9 mouse cellular contexts compared by ENCODE assay signal in the genomic region with DNA sequence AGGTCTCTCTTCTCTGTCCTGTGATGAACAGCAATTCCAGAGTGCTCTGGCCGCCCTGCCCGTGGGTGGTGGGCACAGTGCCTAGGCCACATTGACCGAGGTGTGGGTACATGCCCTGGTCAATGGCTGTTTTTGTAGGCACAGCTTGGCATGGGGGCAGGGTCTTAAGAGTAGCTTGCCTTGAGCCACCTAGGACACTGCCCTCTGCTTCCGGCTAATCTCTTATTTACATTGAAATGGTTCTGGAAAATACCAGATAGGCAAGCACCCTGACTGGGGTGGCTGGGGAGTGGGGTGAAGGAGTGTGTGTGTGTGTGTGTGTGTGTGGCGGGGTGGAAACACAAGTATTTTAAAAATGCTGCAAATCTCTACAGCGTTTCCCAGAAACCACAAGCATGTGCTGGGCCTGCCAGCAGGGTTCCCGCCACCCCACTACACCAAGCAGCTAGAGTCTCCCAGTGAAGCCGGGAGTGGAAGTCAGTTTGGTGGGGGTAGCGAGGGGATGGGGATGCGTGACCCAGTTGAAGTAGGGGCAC. TPM values are rescaled to one million over a fixed set of nuclear protein-coding genes. Genes with fewer than 3 reads are reported as not detected.
A peak's percentile ranks its signal among the peaks of the same experiment; 100 is the strongest.
DNase-seq lines count a peak whose midpoint lies in the region; ATAC-seq and TF ChIP-seq lines count a peak whose summit lies in the region.
"Had no signal": no experiment of that assay in that cellular context is flagged by ENCODE, and none has a peak within 500 bp of the region (broad histone marks: within the 10 kb centered on the region; RNA-seq: fewer than 3 reads in every experiment).

No protein-coding gene starts in this region.

- 63% methylated on average over 10 of the region's 10 CpGs for WGBS in heart, embryonic 10.5 days
- 68% methylated on average over 10 of the region's 10 CpGs for WGBS in intestine, embryonic 14.5 days
- 50% methylated on average over 10 of the region's 10 CpGs for WGBS in liver, postnatal 0 days (ENCODE audit: insufficient replicate concordance)

- H3K4me1 ChIP-seq in heart, embryonic 10.5 days: peaks cover 72% of the 10 kb centered on the region
- H3K4me1 ChIP-seq in intestine, embryonic 14.5 days (replicated peaks; ENCODE audit: control insufficient read depth, insufficient read depth, low read length): peaks cover 42% of the 10 kb centered on the region
- H3K4me1 ChIP-seq in liver, postnatal 0 days (ENCODE audit: insufficient read depth): peaks cover 65% of the 10 kb centered on the region

- DNase-seq in heart, embryonic 10.5 days (ENCODE audit: low spot score): no peak
- DNase-seq in heart, postnatal 14 days: no peak
- peak; percentile 65 for DNase-seq in adipocyte (ENCODE audit: low spot score)
- DNase-seq in intestine, embryonic 14.5 days (ENCODE audit: low spot score): no peak
- DNase-seq in liver, postnatal 0 days: no peak
- DNase-seq in frontal cortex, adult 2 months (ENCODE audit: extremely low spot score in 1 of 2, low spot score in 1 of 2): no peak
- no peak for DNase-seq in MN1 (ENCODE audit: low spot score)
- DNase-seq in left cerebral cortex, adult 18-20 months (ENCODE audit: low spot score in 2 of 2): no peak

- H3K9ac ChIP-seq in intestine, embryonic 14.5 days (ENCODE audit: low read length): no peak overlapping the region
- no peak overlapping the region; the same call in 1 of the 2 replicates for H3K9ac ChIP-seq in liver, postnatal 0 days (replicated peaks)

- no peak for TF ChIP-seq EP300 in liver, postnatal 0 days (IDR thresholded peaks at IDR 0.05; ENCODE audit: low read depth)

- intact Hi-C loops in heart, postnatal 14 days (cut with DNase I): no loop called here

- H3K27ac ChIP-seq in heart, embryonic 10.5 days: peak overlapping the region; percentile 91
- peak overlapping the region; percentile 23; the same call in 1 of the 2 replicates for H3K27ac ChIP-seq in intestine, embryonic 14.5 days (ENCODE audit: low read depth)
- H3K27ac ChIP-seq in liver, postnatal 0 days (ENCODE audit: low read depth): peak overlapping the region; percentile 94

- no peak; the same call in 1 of the 2 replicates for TF ChIP-seq CTCF in liver, postnatal 0 days (IDR thresholded peaks at IDR 0.05; ENCODE audit: low read depth)

- no peaks in the 10 kb centered on the region for H3K9me3 ChIP-seq in heart, embryonic 10.5 days
- no peaks in the 10 kb centered on the region for H3K9me3 ChIP-seq in intestine, embryonic 14.5 days (ENCODE audit: control insufficient read depth, low read length)
- H3K9me3 ChIP-seq in liver, postnatal 0 days (ENCODE audit: low read length): no peaks in the 10 kb centered on the region

- no peaks in the 10 kb centered on the region for H3K27me3 ChIP-seq in heart, embryonic 10.5 days (ENCODE audit: insufficient read depth, poor library complexity, severe bottlenecking)
- H3K27me3 ChIP-seq in intestine, embryonic 14.5 days (replicated peaks; ENCODE audit: control insufficient read depth, insufficient read depth, low read length): no peaks in the 10 kb centered on the region
- no peaks in the 10 kb centered on the region for H3K27me3 ChIP-seq in liver, postnatal 0 days (ENCODE audit: insufficient read depth, low read length)

- no peak overlapping the region for H3K4me2 ChIP-seq in intestine, embryonic 14.5 days (ENCODE audit: low read length)
- H3K4me2 ChIP-seq in liver, postnatal 0 days (ENCODE audit: low read depth, low read length): 0 out of 2 replicates have a peak overlapping the region, but pooled peaks have one; percentile 69

- no peak overlapping the region for H3K4me3 ChIP-seq in heart, embryonic 10.5 days
- no peak overlapping the region for H3K4me3 ChIP-seq in intestine, embryonic 14.5 days (ENCODE audit: low read depth, low read length)
- H3K4me3 ChIP-seq in liver, postnatal 0 days (ENCODE audit: low read depth, low read length): no peak overlapping the region

- peaks cover 12% of the 10 kb centered on the region; the same call in 1 of the 2 replicates for H3K36me3 ChIP-seq in heart, embryonic 10.5 days
- H3K36me3 ChIP-seq in intestine, embryonic 14.5 days (ENCODE audit: control insufficient read depth, insufficient read depth, low read length): peaks cover 5% of the 10 kb centered on the region; the same call in 1 of the 2 replicates
- H3K36me3 ChIP-seq in liver, postnatal 0 days (replicated peaks; ENCODE audit: insufficient read depth, low read length): no peaks in the 10 kb centered on the region; the same call in 1 of the 2 replicates

- no peak for ATAC-seq in intestine, embryonic 14.5 days (replicated peaks; ENCODE audit: low FRiP score, low TSS enrichment, low read depth)
- ATAC-seq in liver, postnatal 0 days: no peak; the same call in 1 of the 2 replicates

RNA-seq across cellular contexts. Expression of gene Gm10277, which starts 4.3 kb away (rescaled TPM):
- polyA plus RNA-seq in heart, embryonic 10.5 days (2016; fragmentation: Nextera tagmentation; extraction: Ambion mirVana): 1.1 and 1.6 TPM in 2 replicates
- not detected for total RNA-seq in heart, postnatal 14 days (2021)
- polyA plus RNA-seq in intestine, embryonic 14.5 days (2014; fragmentation: Nextera tagmentation; extraction: Ambion mirVana): 1.0 and 1.3 TPM in 2 replicates
- 0.12 and 0.31 TPM in 2 replicates for polyA plus RNA-seq in liver, postnatal 0 days (2015; fragmentation: Nextera tagmentation; extraction: Ambion mirVana)
- not detected in 2 replicates for polyA plus RNA-seq in frontal cortex, adult 2 months (2012; rRNA removed)
- not detected for total RNA-seq in left cerebral cortex, adult 18-20 months (2021)
- total RNA-seq: layer of hippocampus, postnatal 10 days had no signal

RNA-seq across cellular contexts. Expression of gene Myo18a, which starts 20.2 kb away (rescaled TPM):
- 95.5 and 153 TPM in 2 replicates for polyA plus RNA-seq in heart, embryonic 10.5 days (2016; fragmentation: Nextera tagmentation; extraction: Ambion mirVana)
- 100 to 1,000 TPM; 252 to 259 TPM for total RNA-seq in heart, postnatal 14 days (2021)
- 21.1 and 24.9 TPM in 2 replicates for polyA plus RNA-seq in intestine, embryonic 14.5 days (2014; fragmentation: Nextera tagmentation; extraction: Ambion mirVana)
- 10.4 and 10.5 TPM in 2 replicates for polyA plus RNA-seq in liver, postnatal 0 days (2015; fragmentation: Nextera tagmentation; extraction: Ambion mirVana)
- polyA plus RNA-seq in frontal cortex, adult 2 months (2012; rRNA removed): 67.7 and 73.8 TPM in 2 replicates
- 100 to 1,000 TPM; 132 to 140 TPM for total RNA-seq in left cerebral cortex, adult 18-20 months (2021)

RNA-seq across cellular contexts. Expression of gene Cryba1, which starts 58.2 kb away (rescaled TPM):
- 0.18 TPM in 1 of 2 replicates, not detected in the other for polyA plus RNA-seq in heart, embryonic 10.5 days (2016; fragmentation: Nextera tagmentation; extraction: Ambion mirVana)
- total RNA-seq in heart, postnatal 14 days (2021): not detected
- polyA plus RNA-seq in intestine, embryonic 14.5 days (2014; fragmentation: Nextera tagmentation; extraction: Ambion mirVana): 0.26 TPM in 1 of 2 replicates, not detected in the other
- polyA plus RNA-seq in liver, postnatal 0 days (2015; fragmentation: Nextera tagmentation; extraction: Ambion mirVana): not detected in 2 replicates
- 0.16 TPM in 1 of 2 replicates, not detected in the other for polyA plus RNA-seq in frontal cortex, adult 2 months (2012; rRNA removed)
- not detected for total RNA-seq in left cerebral cortex, adult 18-20 months (2021)

Comparison
In these comparisons a context has a peak if more than half of its experiments do, and no peak if none do; other contexts are left out.
1. H3K27ac ChIP-seq: peak in every context shown above with its lines; median percentile 94 in liver, postnatal 0 days; 91 in heart, embryonic 10.5 days; 23 in intestine, embryonic 14.5 days.